Mouse (Mus musculus) testis, adult 2 months (tissue): ENCODE measurements around the gene Ddx4.

Experiments
- CTCF ChIP-seq: fragments of 200-500 bp; IDR thresholded peaks from 2 replicates; pipeline ENCODE4 v1.5.1; 2012; ENCODE audit warnings: low read depth, mild to moderate bottlenecking, inconsistent platforms, low read length, moderate library complexity; ENCODE audit not compliant: control insufficient read depth, insufficient read depth, insufficient replicate concordance
- POLR2A ChIP-seq: fragments of 200-500 bp; IDR thresholded peaks from 2 replicates; pipeline ENCODE4 v1.6.1; 2012; ENCODE audit warnings: low read depth, mild to moderate bottlenecking, inconsistent platforms, low read length, moderate library complexity; ENCODE audit not compliant: control insufficient read depth

- no peak for TF ChIP-seq CTCF
- TF ChIP-seq POLR2A, result no peak
Observed at GRCm38 (mm10) chr13:112635174-112635837, 17.0 kb downstream of the Ddx4 start.
